Mouse (Mus musculus): ENCODE results near the gene Ltbp2. TPM values are rescaled to one million over a fixed set of nuclear protein-coding genes. Genes with fewer than 3 reads are reported as not detected.
A peak's percentile ranks its signal among the peaks of the same experiment; 100 is the strongest.

Gene Ltbp2
- polyA plus RNA-seq, 1 experiment, result 96.8 TPM

- TF ChIP-seq POLR2A (IDR thresholded peaks at IDR 0.05; ENCODE audit: borderline replicate concordance, extremely low read depth, low read depth, low read length), result no peak
- TF ChIP-seq CTCF (IDR thresholded peaks at IDR 0.05; ENCODE audit: insufficient read depth, low read length), result no peak
- 41% methylated on average over 11 of the region's 11 CpGs for WGBS
- no peak overlapping the region for H3K4me3 ChIP-seq (replicated peaks; ENCODE audit: extremely low read depth, low read depth, low read length)
- H3K4me1 ChIP-seq (ENCODE audit: control insufficient read depth, insufficient read depth, low read length), result no peaks in the 10 kb centered on the region
- no peak for DNase-seq
Observed at GRCm38 (mm10) chr12:84885107-84885876, 9.0 kb upstream of the Ltbp2 start.

- H3K4me3 ChIP-seq (replicated peaks; ENCODE audit: extremely low read depth, low read depth, low read length), result no peak overlapping the region
- TF ChIP-seq CTCF (IDR thresholded peaks at IDR 0.05; ENCODE audit: insufficient read depth, low read length) (no peak), POLR2A (IDR thresholded peaks at IDR 0.05; ENCODE audit: borderline replicate concordance, extremely low read depth, low read depth, low read length) (no peak)
- DNase-seq, result no peak
- WGBS, result 70% methylated on average over 7 of the region's 7 CpGs
- no peaks in the 10 kb centered on the region for H3K4me1 ChIP-seq (ENCODE audit: control insufficient read depth, insufficient read depth, low read length)
Observed at GRCm38 (mm10) chr12:84884423-84885076, 8.2 kb upstream of the Ltbp2 start.

- Histone ChIP-seq H3K4me1 (ENCODE audit: control insufficient read depth, insufficient read depth, low read length) (no peaks in the 10 kb centered on the region), H3K4me3 (replicated peaks; ENCODE audit: extremely low read depth, low read depth, low read length) (no peak overlapping the region)
- TF ChIP-seq POLR2A (IDR thresholded peaks at IDR 0.05; ENCODE audit: borderline replicate concordance, extremely low read depth, low read depth, low read length) (no peak), CTCF (IDR thresholded peaks at IDR 0.05; ENCODE audit: insufficient read depth, low read length) (no peak)
- WGBS, result 90% methylated on average over 4 of the region's 4 CpGs
- DNase-seq, result no peak
Observed at GRCm38 (mm10) chr12:84882796-84883195, 6.5 kb upstream of the Ltbp2 start.

DNA sequence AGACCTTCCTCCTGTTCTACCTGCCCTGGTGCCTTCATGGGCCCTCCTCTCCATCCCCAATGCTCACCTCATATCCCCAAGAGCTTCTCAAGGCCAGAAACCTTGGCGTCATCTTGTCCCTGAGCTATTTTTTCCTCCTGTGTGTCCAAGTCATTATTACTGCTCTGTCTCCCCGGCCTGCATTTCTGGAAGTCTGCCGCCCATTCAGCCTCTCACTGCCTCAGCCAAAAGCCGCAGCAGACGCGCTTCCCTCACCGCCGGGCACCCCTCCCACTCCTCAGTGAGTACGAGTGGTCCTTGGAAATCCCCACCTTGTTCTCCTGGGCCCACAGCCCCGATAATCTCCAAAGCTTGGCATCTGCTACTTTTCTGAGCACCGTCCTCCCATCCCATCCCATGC lies 3.8 kb upstream of the Ltbp2 start:
- DNase-seq, result no peak
- TF ChIP-seq CTCF (IDR thresholded peaks at IDR 0.05; ENCODE audit: insufficient read depth, low read length), result no peak
- no peak for TF ChIP-seq POLR2A (IDR thresholded peaks at IDR 0.05; ENCODE audit: borderline replicate concordance, extremely low read depth, low read depth, low read length)
- Histone ChIP-seq H3K4me1 (ENCODE audit: control insufficient read depth, insufficient read depth, low read length) (no peaks in the 10 kb centered on the region), H3K4me3 (replicated peaks; ENCODE audit: extremely low read depth, low read depth, low read length) (no peak overlapping the region)
- 48% methylated on average over 11 of the region's 11 CpGs for WGBS

DNA sequence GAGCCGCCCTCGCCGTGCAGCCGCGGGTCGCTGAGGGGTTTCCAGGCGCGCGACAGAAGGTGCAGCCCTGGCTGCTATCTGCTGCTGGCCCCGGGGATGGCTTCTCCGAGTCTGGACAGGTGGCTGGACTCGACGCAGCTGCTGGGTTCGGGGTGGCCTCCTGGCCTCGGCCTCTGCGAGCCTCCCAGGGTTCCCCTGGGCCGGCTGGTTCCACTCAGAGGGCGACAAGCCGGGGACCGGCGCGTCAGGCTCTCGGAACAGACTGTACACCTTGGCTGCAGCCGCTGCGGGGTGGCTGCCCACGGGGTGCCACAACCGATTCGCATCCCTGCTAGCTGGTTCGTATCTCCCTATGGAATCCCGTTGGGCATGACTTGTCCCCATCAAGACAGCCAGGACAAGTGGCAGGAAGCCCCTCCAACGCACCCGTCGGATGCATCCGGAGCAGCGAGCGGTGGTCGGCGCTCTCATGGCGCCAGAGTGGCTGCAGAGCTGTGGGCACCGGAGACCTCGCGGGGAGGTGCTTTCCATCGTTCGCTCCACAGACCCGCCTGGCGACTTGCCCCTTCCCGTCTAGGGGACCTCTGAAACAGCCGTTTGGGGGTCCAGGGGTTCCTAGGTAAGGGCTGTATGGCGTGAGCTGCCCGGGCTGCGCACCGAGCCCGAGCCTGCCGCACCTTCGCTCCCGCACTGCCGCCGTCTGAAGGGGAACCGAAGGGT lies 411 bp downstream of the Ltbp2 start:
- 2% methylated on average over 59 of the region's 59 CpGs for WGBS
- no peak for TF ChIP-seq POLR2A (IDR thresholded peaks at IDR 0.05; ENCODE audit: borderline replicate concordance, extremely low read depth, low read depth, low read length)
- TF ChIP-seq CTCF (IDR thresholded peaks at IDR 0.05; ENCODE audit: insufficient read depth, low read length), result no peak
- Histone ChIP-seq H3K4me1 (ENCODE audit: control insufficient read depth, insufficient read depth, low read length) (no peaks in the 10 kb centered on the region), H3K4me3 (replicated peaks; ENCODE audit: extremely low read depth, low read depth, low read length) (peak overlapping the region; percentile 37)
- peak; percentile 45 for DNase-seq

DNA sequence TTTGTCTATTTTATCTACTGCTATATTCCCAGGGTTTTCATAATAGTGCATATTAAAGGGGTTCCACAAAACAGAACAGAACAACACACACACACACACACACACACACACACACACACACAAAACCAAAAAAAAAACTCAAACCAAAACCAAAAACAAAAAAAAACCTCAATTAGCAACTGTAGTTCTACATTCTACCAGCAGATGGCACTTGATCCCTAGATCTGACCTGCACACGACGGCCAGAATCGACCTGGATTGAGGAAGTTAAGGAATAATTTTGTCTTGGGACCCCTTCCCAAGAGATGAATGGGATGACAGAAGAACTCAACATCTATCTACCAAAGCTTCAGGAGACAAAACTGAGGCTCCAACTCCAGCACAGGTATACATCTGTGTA lies 2.9 kb downstream of the Ltbp2 start:
- TF ChIP-seq CTCF (IDR thresholded peaks at IDR 0.05; ENCODE audit: insufficient read depth, low read length) (peak; percentile 58), POLR2A (IDR thresholded peaks at IDR 0.05; ENCODE audit: borderline replicate concordance, extremely low read depth, low read depth, low read length) (no peak)
- H3K4me1 ChIP-seq (ENCODE audit: control insufficient read depth, insufficient read depth, low read length), result no peaks in the 10 kb centered on the region
- DNase-seq, result no peak
- under 1% methylated on average over 3 of the region's 3 CpGs for WGBS
- no peak overlapping the region for H3K4me3 ChIP-seq (replicated peaks; ENCODE audit: extremely low read depth, low read depth, low read length)

DNA sequence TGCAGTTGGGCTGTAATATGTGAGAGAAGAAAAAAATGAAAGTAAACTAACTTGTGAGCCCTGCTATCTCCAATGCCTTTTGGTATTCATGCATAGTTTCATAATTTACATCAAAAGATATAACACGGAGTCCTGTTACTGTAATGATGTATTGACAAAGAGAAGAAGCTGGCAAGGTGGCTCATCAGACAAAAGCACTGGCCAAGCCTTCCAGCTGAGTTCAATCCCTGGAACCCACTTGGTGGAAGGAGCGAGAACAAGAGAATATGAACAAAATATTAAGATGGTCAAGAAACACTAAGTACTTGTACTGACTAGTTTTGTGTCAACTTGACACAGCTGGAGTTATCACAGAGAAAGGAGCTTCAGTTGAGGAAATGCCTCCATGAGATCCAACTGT lies 4.0 kb downstream of the Ltbp2 start:
- 64% methylated on average over 2 of the region's 2 CpGs for WGBS
- H3K4me1 ChIP-seq (ENCODE audit: control insufficient read depth, insufficient read depth, low read length), result no peaks in the 10 kb centered on the region
- H3K4me3 ChIP-seq (replicated peaks; ENCODE audit: extremely low read depth, low read depth, low read length), result no peak overlapping the region
- TF ChIP-seq CTCF (IDR thresholded peaks at IDR 0.05; ENCODE audit: insufficient read depth, low read length) (no peak), POLR2A (IDR thresholded peaks at IDR 0.05; ENCODE audit: borderline replicate concordance, extremely low read depth, low read depth, low read length) (no peak)
- DNase-seq, result no peak

DNA sequence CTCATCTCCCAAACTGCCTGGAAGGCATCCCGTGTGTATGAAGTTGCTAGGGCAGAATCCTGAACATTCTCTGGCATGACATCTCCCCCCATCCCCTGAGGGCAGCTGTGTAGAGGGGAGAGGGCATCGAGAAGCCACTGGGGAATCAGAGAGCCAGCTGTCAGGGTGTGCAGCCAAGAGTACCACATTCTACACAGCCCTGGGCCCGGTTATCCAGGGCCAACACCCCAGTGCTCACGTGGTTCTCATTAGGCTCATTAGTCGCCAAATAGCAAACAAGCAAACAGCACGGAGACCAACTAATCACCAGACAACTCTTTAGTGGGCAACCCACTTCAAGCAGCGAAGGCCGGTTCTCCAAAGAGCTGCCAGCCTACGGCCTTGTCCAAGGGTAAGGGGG lies 10.9 kb downstream of the Ltbp2 start:
- Histone ChIP-seq H3K4me3 (replicated peaks; ENCODE audit: extremely low read depth, low read depth, low read length) (no peak overlapping the region), H3K4me1 (ENCODE audit: control insufficient read depth, insufficient read depth, low read length) (no peaks in the 10 kb centered on the region)
- DNase-seq, result no peak
- TF ChIP-seq CTCF (IDR thresholded peaks at IDR 0.05; ENCODE audit: insufficient read depth, low read length) (no peak), POLR2A (IDR thresholded peaks at IDR 0.05; ENCODE audit: borderline replicate concordance, extremely low read depth, low read depth, low read length) (no peak)
- WGBS, result 74% methylated on average over 9 of the region's 9 CpGs

DNA sequence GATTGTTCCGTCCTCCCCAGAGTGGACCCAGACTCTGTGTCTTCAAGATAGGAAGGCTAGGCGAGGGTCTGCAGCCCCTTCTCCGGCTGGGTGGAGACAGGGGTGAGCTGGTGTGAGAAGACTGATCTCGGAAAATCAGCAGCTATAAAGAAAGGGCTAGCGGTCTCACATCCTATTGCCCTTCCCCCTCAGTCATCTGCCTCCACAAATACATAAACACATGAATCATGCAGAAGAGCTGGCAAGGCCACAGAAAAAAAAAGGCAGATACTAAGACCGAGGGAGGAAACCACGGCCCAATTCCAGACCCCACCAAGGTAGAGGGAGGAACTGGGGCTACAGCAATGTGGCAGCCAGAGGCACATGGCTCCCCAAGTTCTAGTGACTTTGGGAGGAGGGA lies 11.5 kb downstream of the Ltbp2 start:
- WGBS, result 43% methylated on average over 7 of the region's 7 CpGs
- TF ChIP-seq CTCF (IDR thresholded peaks at IDR 0.05; ENCODE audit: insufficient read depth, low read length), result no peak
- TF ChIP-seq POLR2A (IDR thresholded peaks at IDR 0.05; ENCODE audit: borderline replicate concordance, extremely low read depth, low read depth, low read length), result no peak
- H3K4me1 ChIP-seq (ENCODE audit: control insufficient read depth, insufficient read depth, low read length), result no peaks in the 10 kb centered on the region
- no peak overlapping the region for H3K4me3 ChIP-seq (replicated peaks; ENCODE audit: extremely low read depth, low read depth, low read length)
- no peak for DNase-seq

Data from lung, adult 2 months (tissue).